Mouse (Mus musculus): ENCODE measurements around the gene Tnfrsf22. TPM values are rescaled to one million over a fixed set of nuclear protein-coding genes. Genes with fewer than 3 reads are reported as not detected.

Gene Tnfrsf22
- total RNA-seq, 2 experiments from 2014 or later = 2.5 to 2.9 TPM

Other genes with a start within 250 kb of the Tnfrsf22 start
- gene Cdkn1c, start 188.6 kb downstream of the Tnfrsf22 start, total RNA-seq (2021) = 10 to 100 TPM; 37.3 to 52.0 TPM
- under 1 TPM; 0.15 to 0.69 TPM for gene Slc22a18, start 175.9 kb downstream of the Tnfrsf22 start, total RNA-seq (2021)
- gene Phlda2, start 146.5 kb downstream of the Tnfrsf22 start, total RNA-seq (2021) = not detected
- gene Nap1l4, start 100.6 kb downstream of the Tnfrsf22 start, total RNA-seq (2021) = 100 to 1,000 TPM; 168 to 178 TPM
- gene Cars, start 49.6 kb downstream of the Tnfrsf22 start, total RNA-seq (2021) = 10 to 100 TPM; 20.0 to 21.2 TPM
- under 1 TPM; 0.71 to 0.76 TPM for gene Tnfrsf26, start 20.9 kb downstream of the Tnfrsf22 start, total RNA-seq (2021)
- gene Tnfrsf23, start 36.2 kb upstream of the Tnfrsf22 start, total RNA-seq (2021) = 1 to 10 TPM; 1.4 to 1.5 TPM
- gene Osbpl5, start 107.3 kb upstream of the Tnfrsf22 start, total RNA-seq (2021) = 10 to 100 TPM; 18.5 to 21.9 TPM
- gene Mrgprg, start 117.3 kb upstream of the Tnfrsf22 start, total RNA-seq (2021) = not detected
- gene Mrgpre, start 134.8 kb upstream of the Tnfrsf22 start, total RNA-seq (2021) = 1 to 10 TPM; 1.5 to 1.8 TPM
- gene Nadsyn1, start 173.2 kb upstream of the Tnfrsf22 start, total RNA-seq (2021) = 1 to 10 TPM; 5.8 to 6.4 TPM
- gene Dhcr7, start 173.5 kb upstream of the Tnfrsf22 start, total RNA-seq (2021) = 1 to 10 TPM; 6.1 to 7.4 TPM
- gene Gm498, start 217.2 kb upstream of the Tnfrsf22 start, total RNA-seq (2021) = not detected